Mouse (Mus musculus) adrenal gland, postnatal 36 days (tissue): ENCODE measurements at regions not wholly inside any gene's neighbourhood (a gene's known extent, or its start where the extent isn't known, plus 50 kb on each side); places are given as distances from the start of the nearest gene placed in this dataset.
A peak's percentile ranks its signal among the peaks of the same experiment; 100 is the strongest.

ENCODE experiments used
- DNase-seq, 2 experiments: peaks; one replicate each; pipeline ENCODE4 v3.0.0; 2021; ENCODE audit warnings: mixed read lengths in 1 of 2

DNA sequence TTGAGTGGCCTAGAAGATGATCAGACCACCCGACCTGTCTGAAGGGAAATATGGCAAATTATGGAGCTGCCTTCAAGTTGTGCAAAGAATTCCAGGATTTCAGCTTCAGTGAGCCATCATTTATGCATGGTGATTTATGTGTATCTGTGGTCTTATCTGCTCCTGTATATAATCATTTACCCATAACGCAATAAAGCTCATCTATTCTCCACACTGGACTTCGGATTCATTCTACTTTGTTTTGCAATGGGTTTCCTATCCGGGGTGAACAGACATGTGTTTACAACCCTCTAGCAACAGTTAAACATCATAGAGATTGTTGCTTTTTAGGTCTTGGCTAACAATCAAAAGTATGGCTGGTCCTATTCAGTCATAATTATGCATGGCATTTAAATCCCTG lies 145.1 kb downstream of the Pcdh10 start:
- DNase-seq, result no peak

DNA sequence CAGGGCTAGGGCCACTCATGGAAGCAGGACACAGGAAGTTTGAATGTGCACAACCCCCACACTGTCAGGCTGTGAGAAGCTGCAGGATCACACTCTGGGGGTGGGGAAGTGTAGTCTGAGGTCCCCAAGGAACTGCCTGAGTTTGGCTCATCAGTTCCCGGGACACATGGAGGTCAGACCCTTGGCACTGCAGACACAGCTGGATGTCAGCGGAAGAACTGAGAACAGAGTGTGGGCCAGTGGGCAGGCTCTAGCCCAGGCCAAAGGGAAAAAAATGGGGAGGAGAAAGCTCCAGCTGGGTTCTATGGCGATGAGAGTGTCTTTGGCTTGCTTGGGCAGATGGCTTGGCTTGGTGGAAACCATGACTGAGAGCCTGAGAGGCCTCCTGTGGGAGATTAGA lies 168.9 kb downstream of the Pcdh10 start:
- DNase-seq, result no peak

DNA sequence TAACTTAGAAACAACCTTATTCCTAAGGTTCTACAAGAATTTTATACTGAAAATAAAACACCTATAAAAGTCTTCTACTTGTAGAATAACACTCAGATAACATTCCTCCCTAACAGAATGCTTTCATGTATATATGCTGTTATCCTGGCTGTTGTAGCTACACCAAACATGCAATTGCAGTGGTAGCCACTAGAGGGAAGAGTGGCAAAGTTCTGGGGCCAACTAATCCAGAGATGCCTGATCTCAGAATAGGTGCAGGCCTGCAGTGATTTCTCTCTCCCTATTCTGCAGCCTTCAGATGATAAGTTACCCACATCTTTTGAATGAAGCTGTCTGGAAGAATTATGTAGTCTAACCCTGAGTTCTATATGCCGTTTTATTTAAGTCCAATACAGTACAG lies 177.5 kb downstream of the Pcdh10 start:
- DNase-seq, result peak; percentile 6 to 36

DNA sequence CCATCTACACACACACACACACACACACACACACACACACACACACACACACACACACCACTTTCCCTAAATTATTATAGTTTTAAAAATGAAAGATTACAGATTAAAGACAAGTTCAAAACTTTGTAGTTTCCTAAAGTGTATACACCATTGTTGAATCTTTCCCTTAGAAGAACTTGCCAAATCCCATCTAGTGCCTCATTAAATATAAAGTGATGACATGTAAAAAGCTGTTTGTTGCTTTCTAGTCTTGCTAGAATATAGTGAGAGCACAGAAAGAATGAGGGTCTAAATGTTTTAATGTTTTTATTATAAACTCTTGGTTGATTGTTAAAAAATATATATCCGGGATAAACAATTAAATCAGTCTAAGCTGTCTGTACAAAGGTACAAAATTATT lies 194.8 kb downstream of the Pcdh10 start:
- no peak for DNase-seq

DNA sequence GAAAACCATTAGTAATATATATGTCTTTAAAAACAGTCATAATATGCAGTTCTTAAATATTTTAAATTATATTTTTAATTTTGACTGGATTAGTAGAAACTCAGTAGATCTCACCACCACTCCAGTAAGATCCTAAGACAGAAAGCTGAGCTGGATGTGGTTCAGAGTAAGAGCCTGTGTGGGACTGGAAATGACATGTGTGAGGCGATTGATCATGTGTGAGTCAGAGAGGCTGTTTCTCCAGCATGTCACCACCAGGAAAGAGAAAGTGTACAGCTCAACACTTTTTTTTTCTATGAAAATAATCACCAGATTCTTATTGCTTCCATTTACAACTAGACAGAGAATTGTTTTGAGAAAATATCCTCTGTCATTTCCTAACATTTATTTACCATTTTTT lies 198.8 kb downstream of the Pcdh10 start:
- DNase-seq, result no peak

DNA sequence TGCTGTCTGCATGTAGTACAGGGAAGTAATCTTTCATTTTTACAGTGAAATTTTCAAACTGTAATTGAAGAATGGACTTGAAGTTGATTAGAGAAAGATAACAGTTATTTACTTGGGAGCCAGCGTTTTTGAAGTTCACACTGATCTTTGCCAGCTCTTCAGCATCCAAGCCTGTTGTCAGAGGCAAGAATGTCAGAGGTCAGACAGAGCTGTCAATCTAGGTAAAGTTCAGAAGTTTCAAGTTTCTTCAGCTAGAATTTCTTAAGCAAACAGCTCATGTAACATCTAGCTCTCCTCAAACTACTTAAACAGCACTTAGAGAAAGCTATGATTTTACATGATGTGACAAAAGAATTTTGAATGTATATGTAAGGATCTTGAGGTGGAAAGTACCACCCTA lies 215.4 kb downstream of the Pcdh10 start:
- DNase-seq, result no peak

DNA sequence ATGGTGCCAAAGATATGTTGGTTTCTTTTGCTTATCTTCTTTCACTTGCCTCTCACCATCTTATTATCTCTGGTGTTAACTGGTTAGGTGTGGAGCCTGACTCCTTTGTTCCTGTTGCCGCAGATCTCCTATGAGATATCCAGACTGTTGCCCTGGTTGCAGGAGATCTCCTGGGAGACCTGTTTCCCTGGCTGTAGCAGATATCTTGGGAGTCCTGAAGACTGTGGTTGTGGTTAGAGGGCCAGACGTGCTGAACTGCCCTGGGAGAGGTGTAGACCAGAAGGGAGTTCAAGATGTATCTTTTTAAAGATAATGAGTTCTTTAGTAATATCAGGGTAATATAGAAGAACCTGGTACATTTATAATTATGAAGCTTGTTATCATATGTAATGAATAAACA lies 224.1 kb downstream of the Pcdh10 start:
- no peak for DNase-seq

DNA sequence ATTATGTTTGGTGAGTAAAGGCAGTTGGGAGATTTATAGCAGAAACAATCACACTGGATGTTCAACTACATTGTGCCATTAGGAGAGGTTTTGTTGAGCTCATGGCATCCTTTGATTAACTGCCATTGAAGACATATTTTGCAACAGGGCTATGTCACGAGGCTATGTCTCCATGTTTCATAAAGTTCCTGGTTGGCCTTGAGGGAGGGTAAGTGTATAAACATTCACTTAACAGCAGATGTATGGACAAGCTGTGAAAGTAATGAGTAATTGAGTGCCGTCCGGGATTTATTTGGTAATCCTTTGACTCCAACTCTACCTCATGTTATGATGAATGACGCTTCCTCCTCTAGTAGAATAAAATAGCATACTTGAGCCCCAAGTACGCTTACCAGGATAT lies 225.0 kb downstream of the Pcdh10 start:
- DNase-seq, result no peak

DNA sequence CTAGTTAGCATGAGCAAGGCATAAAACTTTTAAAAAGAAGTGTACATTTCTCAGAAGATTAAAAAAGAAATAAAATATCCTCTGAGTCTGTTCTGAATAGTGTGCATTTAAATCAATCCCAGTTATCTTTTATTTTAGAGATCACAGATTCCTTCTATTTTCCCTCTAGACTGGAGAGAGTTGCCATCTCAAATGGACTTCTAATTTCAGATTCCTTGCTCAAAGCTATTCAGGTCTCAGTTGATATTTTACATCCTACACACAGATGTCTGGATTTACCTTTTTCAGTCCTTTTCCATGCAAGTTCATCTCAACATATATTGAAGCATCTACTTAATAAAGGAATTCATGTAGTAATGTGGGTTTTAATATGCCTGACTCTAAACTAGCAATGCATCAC lies 242.5 kb downstream of the Pcdh10 start:
- DNase-seq, result no peak

DNA sequence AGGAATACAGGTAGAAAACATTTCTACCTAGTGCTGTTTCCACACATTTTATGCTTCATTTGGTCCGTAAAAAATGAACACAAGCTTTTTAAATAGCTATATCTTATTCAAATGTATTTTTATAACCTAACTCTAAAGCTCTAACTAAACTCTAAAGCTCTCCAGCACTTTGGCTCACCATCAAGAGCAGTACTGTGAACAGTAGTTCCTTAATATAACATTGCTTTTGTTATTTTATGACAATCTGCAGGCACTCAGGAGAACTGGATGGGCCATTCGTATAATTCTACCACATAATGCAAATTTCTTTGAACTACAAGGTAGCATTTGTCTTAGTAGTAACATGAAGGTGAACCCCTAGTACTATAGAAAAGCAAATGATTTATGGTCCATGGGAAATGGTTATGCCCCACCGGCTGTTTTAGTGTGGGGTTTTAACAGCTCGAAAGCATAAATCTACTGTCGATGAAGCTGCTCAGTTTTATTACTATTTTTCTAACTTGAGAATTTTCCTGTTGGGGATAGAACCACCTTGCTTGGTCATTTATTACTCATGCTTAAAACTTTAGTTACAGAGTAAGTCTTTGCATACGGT lies 267.8 kb downstream of the Pcdh10 start:
- no peak for DNase-seq

DNA sequence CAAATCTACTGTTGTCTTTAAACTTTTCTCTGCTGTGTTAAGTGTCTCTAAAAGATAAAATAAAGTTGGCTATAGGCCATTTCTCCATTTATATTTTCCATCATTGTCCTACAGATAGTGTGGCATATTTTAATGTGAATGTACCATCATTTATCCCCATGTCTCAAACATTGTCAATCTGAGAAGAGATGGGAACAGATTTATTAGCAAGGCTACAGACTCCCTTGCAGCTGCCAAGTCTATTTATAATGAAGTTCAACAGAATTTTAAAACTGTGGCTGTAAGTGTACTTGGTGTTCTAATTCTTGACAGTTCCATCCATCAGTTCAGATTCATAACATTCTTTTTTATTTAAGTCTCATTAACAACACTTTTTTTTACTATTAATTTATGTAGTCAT lies 271.2 kb downstream of the Pcdh10 start:
- no peak for DNase-seq

DNA sequence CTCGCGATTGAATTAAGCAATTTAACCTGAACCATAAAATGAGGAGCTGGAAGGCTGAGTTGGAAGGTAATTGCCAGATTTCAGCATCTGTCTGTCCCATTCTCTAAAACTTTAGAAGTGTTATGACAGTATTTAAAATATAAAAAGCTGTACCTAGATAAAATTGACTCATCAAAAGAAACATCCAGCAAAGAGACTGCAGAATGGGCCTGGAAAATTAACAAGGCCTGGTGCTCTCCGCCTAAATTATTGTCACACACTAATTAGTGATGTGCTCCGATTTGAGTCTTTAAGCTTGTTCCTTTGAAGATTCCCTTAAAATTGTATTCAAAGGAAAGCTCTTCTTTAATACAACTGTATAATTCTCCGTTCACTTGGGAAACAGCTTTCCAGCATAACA lies 278.8 kb downstream of the Pcdh10 start:
- DNase-seq, result no peak

DNA sequence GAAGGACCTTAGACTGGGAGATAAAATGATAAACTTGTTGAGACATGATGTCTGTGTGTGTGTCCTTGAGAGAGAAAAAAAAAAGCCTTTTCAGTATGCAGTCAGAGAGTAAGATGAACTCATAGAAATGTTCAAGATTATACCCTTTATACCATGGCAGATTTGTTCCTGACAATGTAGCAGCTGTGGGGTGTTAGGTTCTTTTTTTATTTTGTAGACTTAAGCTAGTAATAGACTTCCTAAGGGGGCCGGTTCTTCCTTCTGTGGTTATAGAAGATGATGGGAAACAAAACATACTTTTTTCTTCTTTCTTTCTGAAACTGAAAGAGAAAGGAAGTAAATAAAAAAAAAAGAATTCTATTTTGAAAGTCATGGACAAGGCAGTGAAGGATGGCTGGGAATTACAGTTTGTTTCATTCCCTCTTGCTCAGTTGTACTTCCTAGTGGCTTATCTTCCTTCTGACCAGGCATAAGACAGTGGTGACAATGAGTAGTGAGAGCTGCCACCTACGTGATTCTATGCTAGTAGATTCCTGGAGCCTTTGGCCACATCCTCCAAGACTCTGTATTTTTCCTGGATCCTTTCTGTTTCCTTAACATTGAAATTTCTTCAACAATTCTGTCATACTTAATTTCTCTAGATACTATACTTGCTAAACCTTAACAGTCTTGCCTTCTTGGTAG lies 280.0 kb downstream of the Pcdh10 start:
- DNase-seq, result no peak

DNA sequence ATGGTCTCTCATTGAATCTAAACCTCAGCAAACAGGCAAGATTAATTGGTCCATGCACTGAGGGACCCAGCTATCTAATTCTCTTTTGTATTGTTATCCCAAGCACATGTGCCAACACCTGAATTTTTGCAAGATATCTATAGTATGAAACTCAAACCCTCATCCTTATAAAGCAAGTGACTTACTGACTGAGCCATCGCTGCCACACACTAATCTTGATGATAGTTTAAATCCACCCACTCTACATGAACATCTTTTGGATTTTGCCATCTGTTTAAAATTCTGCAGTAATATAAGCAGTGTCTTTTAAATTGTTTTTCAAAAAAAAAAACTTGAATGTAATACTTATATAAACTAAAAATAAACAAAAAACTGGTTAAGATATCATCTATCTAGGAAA lies 280.9 kb downstream of the Pcdh10 start:
- no peak for DNase-seq

DNA sequence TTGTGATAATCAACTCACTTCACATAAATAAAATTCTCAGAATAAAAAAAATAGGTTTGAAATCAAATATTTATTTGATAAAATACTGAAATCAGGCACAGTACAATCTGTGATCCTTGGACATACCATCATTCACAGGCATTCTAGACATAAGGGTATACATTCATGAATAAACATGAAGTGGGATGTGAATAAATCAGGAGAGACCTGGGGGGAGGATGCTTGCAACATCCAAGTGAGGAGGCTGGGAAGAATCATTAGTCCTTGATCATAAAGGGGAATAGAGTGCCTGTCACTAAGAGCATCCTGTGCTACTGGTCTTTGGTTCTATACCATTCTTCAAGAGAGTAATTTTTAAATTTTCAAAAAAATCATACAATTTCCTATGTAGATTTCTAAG lies 292.2 kb downstream of the Pcdh10 start:
- no peak for DNase-seq

DNA sequence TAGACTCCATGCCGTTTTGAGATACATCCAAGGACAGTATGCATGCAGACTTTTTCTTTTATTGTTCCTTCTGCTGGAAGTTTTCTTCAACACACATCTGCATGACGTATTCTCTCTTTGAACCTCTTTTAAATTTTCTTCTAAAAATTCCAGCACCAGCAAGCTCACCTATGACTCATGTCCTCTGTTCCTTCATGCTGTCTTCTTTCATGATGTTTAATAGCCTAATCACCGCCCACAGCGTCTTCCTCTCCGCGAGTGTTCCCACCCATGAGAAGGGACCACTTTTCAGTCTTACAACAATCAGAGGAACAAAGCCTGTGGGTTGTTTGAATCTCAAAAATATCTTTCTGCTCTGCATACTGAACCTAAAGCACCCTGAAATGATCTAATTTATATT lies 299.5 kb downstream of the Pcdh10 start:
- DNase-seq, result no peak

DNA sequence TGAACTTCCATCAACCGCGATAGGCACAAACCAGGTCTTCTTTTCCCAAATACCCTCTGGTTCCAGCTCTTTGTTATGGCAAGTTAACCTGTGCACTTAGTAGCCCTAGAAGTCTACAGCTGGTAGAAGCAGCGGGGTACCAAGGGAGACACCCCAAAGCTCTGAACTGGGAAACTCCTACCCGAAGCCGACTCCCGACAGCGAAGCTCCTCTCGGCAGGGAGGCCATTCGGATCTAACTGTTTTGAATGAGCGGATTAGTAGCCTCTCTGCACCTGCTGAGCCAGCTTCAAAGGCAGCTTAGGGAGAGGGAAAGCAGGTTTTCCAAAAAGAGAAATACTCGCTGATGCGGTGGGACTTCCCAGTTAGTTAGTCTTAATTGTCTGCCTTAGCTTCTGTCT lies 303.2 kb downstream of the Pcdh10 start:
- DNase-seq, result no peak

DNA sequence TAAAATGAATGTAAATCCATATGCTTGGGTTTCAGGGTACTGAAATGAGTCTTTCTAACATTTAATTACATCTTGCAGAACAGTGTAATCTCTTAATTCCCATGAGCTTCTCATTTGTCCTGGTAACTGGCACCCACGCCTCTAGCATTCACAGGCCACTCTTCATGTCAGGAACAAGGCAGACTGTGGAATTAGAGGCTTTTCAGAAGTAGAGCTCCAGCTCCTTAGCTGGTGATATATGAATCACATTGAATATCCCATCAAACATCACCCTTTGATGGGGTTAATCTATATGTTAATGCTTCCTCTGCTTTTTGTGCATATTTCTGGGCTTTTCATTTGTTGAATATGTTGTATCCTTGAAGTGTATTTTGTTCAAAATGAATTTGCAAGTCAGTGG lies 329.7 kb downstream of the Pcdh10 start:
- DNase-seq, result no peak
